Mouse (Mus musculus): ENCODE measurements at regions not wholly inside any gene's neighbourhood (a gene's known extent, or its start where the extent isn't known, plus 50 kb on each side); places are given as distances from the start of the nearest gene placed in this dataset.

DNA sequence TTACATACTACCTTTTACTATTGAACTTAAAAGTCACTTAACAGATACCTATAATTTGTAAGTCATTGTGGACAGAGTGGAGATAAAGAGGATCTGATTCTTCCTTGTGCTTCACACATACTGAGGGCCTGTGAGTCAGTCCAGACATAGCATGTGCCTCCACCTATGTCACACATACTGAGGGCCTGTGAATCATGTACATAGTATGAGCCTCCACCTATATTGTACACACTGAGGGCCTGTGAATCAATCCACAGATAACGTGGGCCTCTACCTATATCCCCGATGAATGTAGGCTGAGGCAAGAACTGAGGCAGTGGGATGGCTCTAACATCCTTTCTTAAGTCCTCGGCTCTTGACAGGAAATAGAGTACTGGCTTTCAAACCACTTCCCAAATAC is 505.2 kb upstream of the Camk1g start:
- no peak for TF ChIP-seq CTCF (IDR thresholded peaks at IDR 0.05; ENCODE audit: borderline replicate concordance, insufficient read depth, low read depth, low read length)
- no peak for TF ChIP-seq POLR2A (IDR thresholded peaks at IDR 0.05; ENCODE audit: borderline replicate concordance, insufficient read depth, low read length)
